Mouse (Mus musculus): ENCODE data around the gene Mrln. TPM values are rescaled to one million over a fixed set of nuclear protein-coding genes. Genes with fewer than 3 reads are reported as not detected.

Mrln gene
- total and polyA plus RNA-seq, 3 experiments = 3.0 to 4.1 (median 3.4) TPM

DNA sequence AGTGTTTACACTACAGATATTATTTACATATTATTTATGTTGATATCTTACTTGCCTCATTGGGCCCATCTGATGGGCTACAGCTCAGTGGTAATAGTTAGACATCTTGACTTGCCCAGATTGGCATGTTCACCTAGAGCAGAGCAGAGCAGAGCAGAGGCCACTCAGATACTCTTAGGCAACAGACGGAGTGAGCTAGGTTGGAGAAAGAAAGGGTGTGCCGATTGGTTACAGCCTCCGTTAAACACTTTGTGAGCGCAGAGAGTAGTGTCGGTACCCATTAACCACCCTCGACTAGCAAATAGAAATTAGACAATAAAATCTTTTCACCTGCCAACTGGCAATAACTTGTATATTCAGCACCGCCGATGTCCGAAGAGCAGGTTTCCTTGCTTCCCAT lies 41.6 kb downstream of the Mrln start:
- no peak for DNase-seq
- Histone ChIP-seq H3K79me2 (replicated peaks; ENCODE audit: control insufficient read depth, insufficient read depth, low read length) (no peaks in the 10 kb centered on the region), H3K27me3 (ENCODE audit: control insufficient read depth, insufficient read depth, low read length) (no peaks in the 10 kb centered on the region), H3K27ac (no peak overlapping the region), H3K36me3 (ENCODE audit: control insufficient read depth, insufficient read depth, low read length) (no peaks in the 10 kb centered on the region), H3K4me1 (ENCODE audit: control insufficient read depth, insufficient read depth, low read length) (peaks cover 5% of the 10 kb centered on the region), H3K4me3 (peak overlapping the region; percentile 59), H3K9ac (ENCODE audit: low read depth, low read length) (no peak overlapping the region)
- TF ChIP-seq CTCF (IDR thresholded peaks at IDR 0.05) (no peak), POLR2A (IDR thresholded peaks at IDR 0.05; ENCODE audit: insufficient read depth, low read depth, low read length) (no peak), EP300 (IDR thresholded peaks at IDR 0.05; ENCODE audit: insufficient read depth, low read depth, low read length) (no peak)
- intact Hi-C loops (cut with DNase I) = loop anchor here (5.0 kb wide), 1 partner anchor 41 kb away; no protein-coding TSS in a partner anchor
- WGBS = 59% methylated on average over 9 of the region's 9 CpGs

GRCm38 (mm10) chr10:70250354-70250753 lies 45.9 kb downstream of the Mrln start:
- no peak overlapping the region; the same call in 1 of the 2 replicates for H3K27ac ChIP-seq
- no peak for DNase-seq
- H3K4me3 ChIP-seq = no peak overlapping the region
- no peaks in the 10 kb centered on the region for H3K27me3 ChIP-seq (ENCODE audit: control insufficient read depth, insufficient read depth, low read length)
- TF ChIP-seq EP300 (IDR thresholded peaks at IDR 0.05; ENCODE audit: insufficient read depth, low read depth, low read length) (no peak), CTCF (IDR thresholded peaks at IDR 0.05) (no peak), POLR2A (IDR thresholded peaks at IDR 0.05; ENCODE audit: insufficient read depth, low read depth, low read length) (no peak)
- H3K79me2 ChIP-seq (replicated peaks; ENCODE audit: control insufficient read depth, insufficient read depth, low read length) = no peaks in the 10 kb centered on the region
- no peak overlapping the region for H3K9ac ChIP-seq (ENCODE audit: low read depth, low read length)
- peaks cover 5% of the 10 kb centered on the region for H3K4me1 ChIP-seq (ENCODE audit: control insufficient read depth, insufficient read depth, low read length)
- intact Hi-C loops (cut with DNase I) = no loop called here
- WGBS = 90% methylated on average over 4 of the region's 4 CpGs
- no peaks in the 10 kb centered on the region for H3K36me3 ChIP-seq (ENCODE audit: control insufficient read depth, insufficient read depth, low read length)

DNA sequence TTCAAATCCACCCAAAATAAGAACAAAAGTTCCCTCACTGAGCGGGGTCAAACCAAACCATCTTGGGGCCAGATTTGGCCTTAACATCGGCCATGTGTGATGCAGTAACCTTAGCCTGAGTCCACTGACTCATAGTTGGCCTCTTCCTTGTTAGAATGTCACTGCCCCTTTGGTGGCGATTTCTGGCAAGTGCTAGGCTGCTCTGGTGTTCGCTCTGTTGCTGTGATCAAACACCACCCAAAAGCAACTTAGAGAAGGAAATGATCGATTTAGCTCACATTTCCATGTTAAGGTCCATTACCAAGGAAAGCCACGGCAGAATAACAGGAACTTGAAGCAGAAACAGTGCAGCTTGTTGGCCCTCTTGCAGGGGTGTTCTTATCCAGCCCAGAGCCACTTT lies 46.3 kb downstream of the Mrln start:
- Histone ChIP-seq H3K4me1 (ENCODE audit: control insufficient read depth, insufficient read depth, low read length) (peaks cover 5% of the 10 kb centered on the region), H3K36me3 (ENCODE audit: control insufficient read depth, insufficient read depth, low read length) (no peaks in the 10 kb centered on the region), H3K79me2 (replicated peaks; ENCODE audit: control insufficient read depth, insufficient read depth, low read length) (no peaks in the 10 kb centered on the region), H3K9ac (ENCODE audit: low read depth, low read length) (no peak overlapping the region), H3K27ac (peak overlapping the region; percentile 7; the same call in 1 of the 2 replicates), H3K4me3 (no peak overlapping the region), H3K27me3 (ENCODE audit: control insufficient read depth, insufficient read depth, low read length) (no peaks in the 10 kb centered on the region)
- intact Hi-C loops (cut with DNase I) = no loop called here
- TF ChIP-seq POLR2A (IDR thresholded peaks at IDR 0.05; ENCODE audit: insufficient read depth, low read depth, low read length) = no peak
- TF ChIP-seq CTCF (IDR thresholded peaks at IDR 0.05) = no peak
- peak in 1 of 2 experiments; percentile 30 for DNase-seq
- WGBS = 62% methylated on average over 6 of the region's 6 CpGs

DNA sequence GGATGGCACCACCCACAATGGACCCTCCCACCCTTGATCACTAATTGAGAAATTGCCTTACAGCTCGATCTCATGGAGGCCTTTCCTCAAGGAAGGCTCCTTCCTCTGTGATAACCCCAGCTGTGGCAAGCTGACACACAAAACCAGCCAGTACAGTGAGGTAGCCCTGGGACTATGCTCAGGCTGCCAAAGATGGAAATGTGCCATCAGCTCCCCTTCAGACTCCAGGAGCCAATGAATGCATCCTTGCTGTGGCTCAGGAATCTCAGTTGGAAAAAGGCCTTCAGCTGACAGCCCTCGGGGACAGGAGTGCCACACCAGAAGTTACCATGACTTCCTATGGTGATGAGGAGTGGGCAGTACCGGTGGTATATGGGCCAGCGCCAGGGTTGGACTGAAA lies 50.2 kb downstream of the Mrln start:
- no peaks in the 10 kb centered on the region for H3K36me3 ChIP-seq (ENCODE audit: control insufficient read depth, insufficient read depth, low read length)
- peaks cover 3% of the 10 kb centered on the region for H3K4me1 ChIP-seq (ENCODE audit: control insufficient read depth, insufficient read depth, low read length)
- H3K79me2 ChIP-seq (replicated peaks; ENCODE audit: control insufficient read depth, insufficient read depth, low read length) = no peaks in the 10 kb centered on the region
- H3K9ac ChIP-seq (ENCODE audit: low read depth, low read length) = no peak overlapping the region
- no peaks in the 10 kb centered on the region for H3K27me3 ChIP-seq (ENCODE audit: control insufficient read depth, insufficient read depth, low read length)
- no peak overlapping the region for H3K4me3 ChIP-seq
- no peak for DNase-seq
- intact Hi-C loops (cut with DNase I) = no loop called here
- H3K27ac ChIP-seq = no peak overlapping the region
- WGBS = 61% methylated on average over 4 of the region's 4 CpGs
- TF ChIP-seq EP300 (IDR thresholded peaks at IDR 0.05; ENCODE audit: insufficient read depth, low read depth, low read length) (no peak), CTCF (IDR thresholded peaks at IDR 0.05) (no peak), POLR2A (IDR thresholded peaks at IDR 0.05; ENCODE audit: insufficient read depth, low read depth, low read length) (no peak)

- Histone ChIP-seq H3K4me3 (no peak overlapping the region), H3K9ac (ENCODE audit: low read depth, low read length) (no peak overlapping the region), H3K27me3 (ENCODE audit: control insufficient read depth, insufficient read depth, low read length) (no peaks in the 10 kb centered on the region), H3K4me1 (ENCODE audit: control insufficient read depth, insufficient read depth, low read length) (peaks cover 3% of the 10 kb centered on the region), H3K27ac (no peak overlapping the region), H3K79me2 (replicated peaks; ENCODE audit: control insufficient read depth, insufficient read depth, low read length) (no peaks in the 10 kb centered on the region), H3K36me3 (ENCODE audit: control insufficient read depth, insufficient read depth, low read length) (no peaks in the 10 kb centered on the region)
- no peak for DNase-seq
- TF ChIP-seq CTCF (IDR thresholded peaks at IDR 0.05) = peak; percentile 12; the same call in 1 of the 2 replicates
- no peak for TF ChIP-seq POLR2A (IDR thresholded peaks at IDR 0.05; ENCODE audit: insufficient read depth, low read depth, low read length)
- no peak for TF ChIP-seq EP300 (IDR thresholded peaks at IDR 0.05; ENCODE audit: insufficient read depth, low read depth, low read length)
- intact Hi-C loops (cut with DNase I) = no loop called here
- WGBS = 90% methylated on average over 15 of the region's 15 CpGs
Measured at GRCm38 (mm10) chr10:70255601-70256210, 51.2 kb downstream of the Mrln start.

- Histone ChIP-seq H3K27me3 (ENCODE audit: control insufficient read depth, insufficient read depth, low read length) (no peaks in the 10 kb centered on the region), H3K36me3 (ENCODE audit: control insufficient read depth, insufficient read depth, low read length) (no peaks in the 10 kb centered on the region), H3K9ac (ENCODE audit: low read depth, low read length) (no peak overlapping the region), H3K27ac (no peak overlapping the region), H3K4me3 (no peak overlapping the region), H3K79me2 (replicated peaks; ENCODE audit: control insufficient read depth, insufficient read depth, low read length) (no peaks in the 10 kb centered on the region), H3K4me1 (ENCODE audit: control insufficient read depth, insufficient read depth, low read length) (no peaks in the 10 kb centered on the region)
- DNase-seq = no peak
- 49% methylated on average over 4 of the region's 4 CpGs for WGBS
- intact Hi-C loops (cut with DNase I) = no loop called here
- no peak for TF ChIP-seq EP300 (IDR thresholded peaks at IDR 0.05; ENCODE audit: insufficient read depth, low read depth, low read length)
- TF ChIP-seq CTCF (IDR thresholded peaks at IDR 0.05) = no peak
- no peak for TF ChIP-seq POLR2A (IDR thresholded peaks at IDR 0.05; ENCODE audit: insufficient read depth, low read depth, low read length)
Measured at GRCm38 (mm10) chr10:70257029-70257428, 52.6 kb downstream of the Mrln start.
